Mouse (Mus musculus): Measurements from ENCODE around the gene Fbxo21. TPM values are rescaled to one million over a fixed set of nuclear protein-coding genes. Genes with fewer than 3 reads are reported as not detected.

Fbxo21 gene
- polyA plus RNA-seq, 1 experiment from 2014 or later, result 67.3 TPM

Other genes starting within 250 kb of the Fbxo21 start
- 0.09 and 0.10 TPM in 2 replicates for gene Nos1, start 195.7 kb upstream of the Fbxo21 start, polyA plus RNA-seq (2016; fragmentation: Nextera tagmentation; extraction: Ambion mirVana)
- gene Tesc, start 51.0 kb downstream of the Fbxo21 start, polyA plus RNA-seq (2016; fragmentation: Nextera tagmentation; extraction: Ambion mirVana), result 17.3 and 20.4 TPM in 2 replicates
- 36.6 and 38.9 TPM in 2 replicates for gene Fbxw8, start 178.7 kb downstream of the Fbxo21 start, polyA plus RNA-seq (2016; fragmentation: Nextera tagmentation; extraction: Ambion mirVana)
- gene Hrk, start 187.9 kb downstream of the Fbxo21 start, polyA plus RNA-seq (2016; fragmentation: Nextera tagmentation; extraction: Ambion mirVana), result 0.09 TPM in 1 of 2 replicates, not detected in the other